Mouse (Mus musculus) testis, adult 2 months (tissue): ENCODE results near the gene Sbk1.

ENCODE experiments used
- CTCF ChIP-seq: fragments of 200-500 bp; IDR thresholded peaks from 2 replicates; pipeline ENCODE4 v1.5.1; 2012; ENCODE audit warnings: low read depth, mild to moderate bottlenecking, inconsistent platforms, low read length, moderate library complexity; ENCODE audit not compliant: control insufficient read depth, insufficient read depth, insufficient replicate concordance
- POLR2A ChIP-seq: fragments of 200-500 bp; IDR thresholded peaks from 2 replicates; pipeline ENCODE4 v1.6.1; 2012; ENCODE audit warnings: low read depth, mild to moderate bottlenecking, inconsistent platforms, low read length, moderate library complexity; ENCODE audit not compliant: control insufficient read depth

DNA sequence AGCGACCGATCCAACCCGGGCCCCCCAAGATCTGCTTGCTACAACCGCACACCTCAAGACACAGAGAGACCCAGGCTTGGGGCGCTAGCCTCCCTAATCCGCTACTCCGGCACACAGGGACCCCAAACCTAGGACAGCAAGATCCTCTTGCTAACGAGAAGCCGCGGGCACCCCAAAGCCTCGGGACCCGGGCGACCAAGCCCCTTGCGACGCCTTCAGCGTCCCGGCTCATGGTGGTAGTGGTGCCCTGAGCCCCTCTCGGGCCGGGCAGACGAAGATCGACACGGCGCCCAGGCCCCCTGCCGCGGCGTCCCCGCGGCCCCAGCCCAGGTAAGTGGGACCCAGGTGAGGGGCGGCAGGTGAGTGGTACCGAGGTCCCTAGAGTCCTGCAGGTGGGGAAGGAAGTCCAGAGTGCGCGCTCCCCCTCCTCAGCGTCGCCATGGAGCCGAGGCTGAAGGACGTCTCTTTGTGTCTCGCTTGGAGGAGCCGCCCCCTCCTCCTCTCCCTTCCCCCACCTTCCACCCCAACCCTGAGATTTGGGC is 422 bp downstream of the Sbk1 start:
- TF ChIP-seq CTCF: no peak
- no peak for TF ChIP-seq POLR2A
